Mouse (Mus musculus): Measurements from ENCODE around the gene Hormad1.
A peak's percentile ranks its signal among the peaks of the same experiment; 100 is the strongest.

- TF ChIP-seq CTCF (IDR thresholded peaks at IDR 0.05; ENCODE audit: low read depth) (peak; percentile 35; the same call in 1 of the 2 replicates), EP300 (optimal IDR thresholded peaks at IDR 0.05) (no peak)
These were observed 34.8 kb upstream of the Hormad1 start for GRCm38 (mm10) chr3:95524673-95525072.

Data from stomach, postnatal 0 days (tissue).